Mouse (Mus musculus) ES-CJ7 (cell line): Measurements from ENCODE around the gene Actrt2.

ENCODE experiments used
- DNase-seq: peaks from one replicate; pipeline ENCODE4 v3.0.0; 2011; ENCODE audit warnings: low read depth, low spot score

The Actrt2 gene

DNA sequence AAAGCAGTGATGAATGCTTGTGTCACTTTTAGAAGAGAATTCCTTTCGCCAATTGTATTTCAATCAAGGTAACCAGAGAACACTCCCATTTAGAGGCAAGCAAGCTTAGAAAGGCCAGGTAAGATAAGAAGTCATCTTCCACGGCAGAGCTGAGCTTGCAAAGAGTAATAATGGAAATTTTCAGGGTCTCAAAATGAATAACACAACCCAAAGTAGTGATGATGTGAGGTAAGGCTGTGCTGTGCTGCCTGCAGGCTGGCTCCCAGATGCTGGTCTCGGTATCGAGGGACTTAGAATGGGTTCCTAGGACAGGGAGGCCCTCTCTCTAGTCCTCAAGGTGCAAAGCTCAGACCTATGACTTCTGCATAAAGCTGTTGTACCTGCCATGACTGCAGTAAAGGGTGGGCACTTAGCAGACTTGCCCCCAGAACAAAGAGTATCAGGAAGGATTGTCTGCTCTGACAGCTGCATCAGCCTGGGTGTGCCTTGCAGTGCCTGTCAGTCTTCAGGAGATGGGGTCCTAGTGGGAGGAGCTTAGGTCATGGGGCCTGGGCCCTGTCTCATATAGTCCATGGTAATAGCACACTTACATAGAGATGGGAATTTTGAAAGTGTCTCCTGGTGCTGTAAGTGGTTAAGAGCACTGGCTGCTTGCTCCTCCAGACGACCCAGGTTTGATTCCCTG, 15.5 kb upstream of the Actrt2 start:
- DNase-seq, result peak; percentile 52

- DNase-seq, result peak; percentile 91
Measured at GRCm38 (mm10) chr4:154682311-154682710, 14.6 kb upstream of the Actrt2 start.

GRCm38 (mm10) chr4:154675441-154676000, 7.9 kb upstream of the Actrt2 start:
- no peak for DNase-seq

- DNase-seq, result no peak
Measured at GRCm38 (mm10) chr4:154674966-154675365, 7.3 kb upstream of the Actrt2 start.

GRCm38 (mm10) chr4:154674541-154674940, 6.9 kb upstream of the Actrt2 start:
- DNase-seq, result peak; percentile 85

- DNase-seq, result peak; percentile 77
Measured at GRCm38 (mm10) chr4:154673986-154674385, 6.3 kb upstream of the Actrt2 start.

DNA sequence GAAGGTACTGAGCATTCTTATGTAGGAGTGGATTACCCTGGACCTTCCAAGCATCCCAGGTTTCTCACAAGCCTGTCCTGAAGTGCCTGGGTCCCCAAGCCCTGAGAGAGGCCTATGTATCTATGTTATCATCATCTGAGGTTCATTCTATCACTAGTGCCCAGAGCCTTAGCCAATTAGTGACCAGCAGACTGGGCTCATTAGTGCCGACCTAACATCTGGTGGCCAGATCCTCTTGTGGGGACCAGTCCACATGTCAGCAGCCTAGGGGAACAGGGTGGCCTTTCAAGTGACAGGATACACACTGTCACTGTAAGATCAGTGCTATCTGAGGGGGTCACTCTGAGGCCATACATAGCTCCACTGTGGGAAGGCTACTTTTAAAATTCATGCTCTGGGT, 4.4 kb upstream of the Actrt2 start:
- DNase-seq, result no peak

DNA sequence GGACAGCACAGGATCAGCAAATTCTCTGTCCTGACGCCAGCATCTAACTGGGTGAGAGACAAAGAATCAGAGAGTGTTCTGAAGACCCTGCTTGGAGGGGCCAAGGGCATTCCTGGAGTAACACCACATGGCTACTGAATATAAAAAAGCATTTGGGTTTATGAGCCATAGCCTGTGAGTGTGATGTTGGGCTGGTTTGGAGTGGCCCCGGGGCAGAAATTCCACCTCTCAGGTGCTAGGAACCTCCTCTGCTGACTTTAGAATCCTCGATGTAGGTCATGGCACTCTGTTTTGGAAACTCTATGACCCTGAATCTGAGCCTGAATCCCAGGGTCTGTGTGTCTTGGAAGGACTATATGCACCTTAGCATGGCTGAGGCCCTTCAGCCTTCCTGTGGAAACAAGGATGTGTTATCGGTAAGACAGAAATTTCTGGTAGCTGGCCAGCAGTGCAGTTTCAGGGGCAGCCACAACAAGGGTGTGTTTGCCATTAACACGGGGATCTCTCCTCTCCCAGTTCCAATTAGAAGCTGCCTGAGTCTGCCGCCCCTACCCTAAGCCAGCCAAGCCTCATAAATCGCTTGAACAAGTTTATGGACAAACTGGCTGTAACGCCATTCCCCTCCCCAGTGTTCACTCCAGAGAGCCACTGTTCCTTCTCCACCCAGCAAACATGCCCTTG, 3.7 kb upstream of the Actrt2 start:
- DNase-seq, result no peak

DNA sequence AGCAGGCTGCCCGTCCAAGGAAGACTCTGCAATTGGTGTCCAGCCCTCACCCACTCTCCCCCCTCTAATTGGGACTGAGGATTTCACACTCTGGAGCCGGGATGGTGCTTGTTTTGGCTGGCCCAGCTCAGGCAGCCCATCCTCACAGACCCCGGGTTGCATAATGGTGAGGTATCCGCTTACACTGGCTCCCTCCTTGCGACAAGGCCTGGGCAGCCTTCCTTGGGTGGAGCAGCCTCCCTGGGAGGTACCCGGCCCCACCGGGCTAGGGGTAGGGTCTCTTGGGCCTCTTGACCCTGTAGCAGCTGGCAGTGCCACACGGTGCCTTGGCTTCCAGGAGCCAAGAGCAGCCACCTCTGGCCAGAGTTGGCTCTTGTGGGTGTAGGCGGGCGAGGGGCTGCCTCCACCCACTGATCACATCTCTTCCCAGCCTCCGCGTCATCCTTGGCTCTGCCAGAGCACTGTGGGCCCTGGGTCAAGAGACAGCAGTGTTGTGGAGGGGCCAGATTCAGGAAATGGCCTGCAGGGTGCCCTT, 4.9 kb downstream of the Actrt2 start:
- DNase-seq, result no peak

- peak; percentile 74 for DNase-seq
Measured at GRCm38 (mm10) chr4:154661256-154661655, 6.4 kb downstream of the Actrt2 start.

GRCm38 (mm10) chr4:154660025-154660424, 7.6 kb downstream of the Actrt2 start:
- DNase-seq, result no peak

GRCm38 (mm10) chr4:154655134-154655910, 12.3 kb downstream of the Actrt2 start:
- peak; percentile 86 for DNase-seq

DNA sequence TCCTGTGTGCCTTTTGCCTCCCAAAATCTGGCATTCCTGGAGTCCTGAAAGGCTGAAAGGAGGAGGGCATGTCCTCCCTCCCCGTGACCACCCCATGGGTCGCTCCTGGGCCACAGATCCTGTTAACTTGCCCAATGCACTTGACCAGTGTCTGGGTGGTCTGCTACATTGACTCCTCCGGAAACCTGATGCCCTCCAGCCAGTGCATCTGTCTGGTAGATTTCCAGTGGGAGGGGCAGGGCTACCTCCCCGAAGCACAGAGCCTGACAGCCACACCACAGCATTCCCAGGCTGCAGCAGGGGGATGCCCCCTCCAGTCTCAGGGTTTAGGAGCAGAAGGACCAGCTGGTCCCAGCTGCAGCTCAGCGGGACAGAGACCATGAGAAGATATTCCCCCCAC, 15.2 kb downstream of the Actrt2 start:
- peak; percentile 25 for DNase-seq

DNA sequence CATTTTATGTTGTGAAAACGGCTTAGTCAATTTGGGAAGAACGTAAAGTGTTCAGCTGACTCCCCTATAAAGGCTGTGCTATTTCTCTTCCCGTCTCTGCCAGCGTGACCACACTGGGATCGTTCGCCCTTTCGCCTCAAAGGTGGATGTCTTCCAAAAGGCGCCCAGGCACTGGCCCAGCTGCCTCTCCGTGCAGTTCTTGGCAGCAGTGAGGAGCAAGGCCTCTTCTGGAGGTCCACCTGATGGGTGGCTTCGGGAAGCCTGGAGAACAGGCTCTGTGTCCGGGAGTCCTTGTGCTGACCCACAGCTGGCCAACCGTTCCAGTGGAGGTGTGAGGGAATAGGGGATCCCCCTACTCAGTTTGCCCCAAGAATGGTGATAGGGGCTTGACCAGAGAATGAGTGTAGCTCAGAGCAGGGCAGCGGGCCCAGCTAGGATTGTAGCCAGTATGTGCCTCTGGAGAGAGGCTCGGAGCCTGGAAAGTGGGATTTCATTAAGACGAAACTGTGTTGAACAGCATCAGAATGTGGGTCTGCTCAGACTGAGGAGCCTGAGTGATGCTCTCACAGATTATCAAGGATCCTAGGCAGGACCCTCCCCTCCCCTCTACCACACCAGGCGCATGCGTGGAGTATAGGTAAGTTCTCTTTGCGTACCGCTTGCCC, 18.5 kb downstream of the Actrt2 start:
- DNase-seq, result no peak

DNA sequence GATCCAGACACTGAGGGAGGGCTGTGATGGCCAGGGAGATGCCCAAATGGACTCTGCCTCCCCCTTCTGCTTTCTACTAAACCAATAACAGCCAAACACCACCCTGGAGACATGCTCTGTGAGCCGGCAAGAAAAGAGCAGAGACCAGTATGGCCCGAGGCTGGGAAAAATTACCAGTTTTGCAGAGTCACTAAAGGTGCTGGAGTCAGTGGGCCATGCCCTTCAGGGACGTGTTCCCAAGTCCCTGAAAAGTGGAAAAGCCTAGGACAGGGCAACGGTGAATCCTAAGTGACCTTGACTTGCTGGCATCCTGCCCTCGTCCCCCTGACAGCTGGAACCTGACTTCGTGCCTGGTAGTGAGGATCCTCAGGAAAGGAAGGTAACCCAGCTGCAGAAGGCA, 25.2 kb downstream of the Actrt2 start:
- no peak for DNase-seq

GRCm38 (mm10) chr4:154641296-154642110, 26.2 kb downstream of the Actrt2 start:
- DNase-seq, result peak; percentile 64

DNA sequence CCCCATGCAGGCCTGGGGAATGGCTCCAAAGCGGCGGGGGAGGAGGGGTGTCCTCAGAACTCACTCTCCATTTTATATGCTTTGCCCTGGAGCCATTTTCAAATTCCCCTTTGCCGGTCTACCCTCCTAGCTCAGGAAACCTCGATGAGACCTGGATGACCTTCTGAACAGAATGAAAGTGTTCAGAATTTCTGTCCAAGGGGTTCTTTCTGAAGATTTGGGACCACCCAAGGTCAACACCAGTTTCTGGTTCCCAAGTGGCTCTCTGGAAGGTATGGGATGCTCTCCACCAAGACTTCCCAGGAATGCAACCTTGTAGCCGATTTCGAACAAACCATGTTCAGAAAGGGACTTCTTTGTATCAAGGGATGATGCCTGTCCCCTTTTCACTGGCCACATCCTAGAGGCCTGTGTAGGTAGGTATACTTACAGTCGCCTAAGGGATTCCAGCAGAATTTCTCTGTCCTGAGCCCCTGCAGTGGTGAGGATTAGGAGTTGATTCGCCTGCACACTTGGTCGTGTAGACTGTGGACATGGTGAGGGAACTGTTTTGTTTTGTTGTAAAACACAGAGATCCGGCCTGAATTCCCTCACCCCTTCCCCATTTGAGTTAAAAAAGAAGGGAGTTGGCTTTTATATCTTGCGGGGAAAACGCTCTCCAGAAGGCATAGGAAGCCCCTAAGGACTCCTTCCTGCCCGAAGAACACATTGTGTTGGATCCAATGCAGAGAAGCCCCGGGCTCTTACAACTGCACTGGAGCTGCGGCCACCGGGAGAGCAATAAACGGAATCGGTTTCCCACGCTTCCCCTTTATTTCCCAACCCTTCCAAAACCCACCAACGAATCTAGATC, 27.0 kb downstream of the Actrt2 start:
- DNase-seq, result no peak

DNA sequence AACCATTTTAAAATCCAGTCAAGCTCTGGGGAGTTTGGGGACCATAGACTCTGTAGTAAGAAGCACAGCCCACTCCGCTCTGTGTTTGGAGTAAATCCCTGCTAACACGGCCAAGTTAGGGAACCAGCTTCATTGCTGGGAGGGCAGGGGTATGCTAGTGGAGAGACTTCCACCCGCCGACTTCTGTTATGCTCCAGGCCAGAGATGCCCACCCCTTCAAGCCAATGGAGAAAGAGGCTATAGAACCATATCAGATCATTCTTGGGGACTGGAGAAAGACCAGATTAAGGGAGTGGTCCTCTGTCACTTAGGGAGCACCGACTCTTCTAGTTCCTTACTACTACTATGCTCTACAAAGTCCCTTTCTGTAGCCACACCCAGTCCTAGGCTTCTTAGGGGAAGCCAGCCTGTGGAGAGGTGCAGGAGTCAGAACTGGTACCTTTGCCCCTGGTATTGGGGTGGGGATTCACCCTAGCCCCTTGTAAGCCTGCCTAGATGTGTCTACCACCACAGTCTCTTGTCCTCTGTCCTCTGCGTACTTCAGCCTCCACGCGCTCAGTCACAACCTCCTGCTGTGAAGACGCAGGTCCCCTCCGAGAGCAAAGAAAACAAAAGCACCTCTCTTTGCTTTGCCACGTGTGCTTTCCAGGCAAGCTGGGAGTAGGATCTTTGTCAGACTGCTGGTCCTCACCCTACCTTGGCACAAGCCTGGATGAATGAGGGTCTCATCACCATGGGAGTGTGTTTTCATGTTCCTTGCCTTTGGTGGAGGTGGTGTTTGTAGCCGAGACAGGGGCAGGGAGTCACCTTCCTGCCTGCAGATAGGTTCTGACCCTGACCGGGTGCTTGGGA, 27.9 kb downstream of the Actrt2 start:
- peak; percentile 52 for DNase-seq

- DNase-seq, result no peak
Measured at GRCm38 (mm10) chr4:154639126-154639525, 28.5 kb downstream of the Actrt2 start.
